Mouse (Mus musculus) heart, adult 2 months (tissue): ENCODE data around the gene Fam161a.

Source experiments
- CTCF ChIP-seq: fragments of 200-600 bp; IDR thresholded peaks from 2 replicates; pipeline ENCODE4 v1.8.1; 2022; ENCODE audit warnings: antibody characterized with exemption, mild to moderate bottlenecking, moderate library complexity
- EP300 ChIP-seq: fragments of 200-500 bp; IDR thresholded peaks from 2 replicates; pipeline ENCODE4 v1.6.1; 2011; ENCODE audit warnings: low read depth, low read length, control low read depth; ENCODE audit not compliant: insufficient read depth
- POLR2A ChIP-seq: fragments of 200-500 bp; IDR thresholded peaks from 2 replicates; pipeline ENCODE4 v1.6.1; 2011; ENCODE audit warnings: mild to moderate bottlenecking, low read depth, low read length, control low read depth; ENCODE audit not compliant: insufficient read depth

- TF ChIP-seq CTCF (no peak), POLR2A (no peak), EP300 (no peak)
Observed at GRCm38 (mm10) chr11:23020841-23021240, 13.5 kb downstream of the Fam161a start.
